Mouse (Mus musculus) liver, adult 2 months (tissue): ENCODE measurements at regions not wholly inside any gene's neighbourhood (a gene's known extent, or its start where the extent isn't known, plus 50 kb on each side); places are given as distances from the start of the nearest gene placed in this dataset.

ENCODE experiments used
- CTCF ChIP-seq: fragments of 200-500 bp; IDR thresholded peaks from 2 replicates; pipeline ENCODE4 v1.5.1; 2011; ENCODE audit warnings: low read depth, low read length, control low read depth
- POLR2A ChIP-seq: fragments of 200-500 bp; IDR thresholded peaks from 2 replicates; pipeline ENCODE4 v1.6.1; 2011; ENCODE audit warnings: low read length, control low read depth; ENCODE audit not compliant: insufficient read depth; ENCODE audit errors: extremely low read depth

DNA sequence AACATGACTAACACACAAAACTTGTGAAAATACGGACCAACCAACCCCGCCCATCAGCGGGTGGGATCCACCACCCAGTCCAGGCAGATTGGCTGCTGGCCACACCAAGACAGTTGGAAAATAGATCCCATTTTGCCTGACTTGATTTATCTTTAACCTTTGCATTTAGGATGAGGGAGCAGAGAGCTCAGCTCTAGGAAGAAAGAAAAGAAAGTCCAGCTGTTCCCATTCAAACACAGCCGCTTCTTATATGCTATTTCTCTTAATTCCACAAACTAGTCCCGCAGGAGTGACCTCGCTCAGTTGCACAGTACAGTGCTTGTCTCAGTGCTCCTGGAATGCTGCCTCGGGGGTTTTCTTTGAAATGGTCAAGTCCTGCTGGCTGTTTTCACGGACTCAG is 217.6 kb upstream of the Daam1 start:
- TF ChIP-seq POLR2A = no peak
- no peak for TF ChIP-seq CTCF
